Mouse (Mus musculus): ENCODE results near the gene Trpv4. TPM values are rescaled to one million over a fixed set of nuclear protein-coding genes. Genes with fewer than 3 reads are reported as not detected.

Gene Trpv4
- polyA plus RNA-seq, 1 experiment = 6.5 TPM

GRCm38 (mm10) chr5:114618851-114619250 lies 39.4 kb downstream of the Trpv4 start:
- Histone ChIP-seq H3K27ac (ENCODE audit: control insufficient read depth, insufficient read depth, low read length) (no peak overlapping the region), H3K36me3 (ENCODE audit: control insufficient read depth, insufficient read depth, low read length) (no peaks in the 10 kb centered on the region), H3K27me3 (ENCODE audit: control insufficient read depth, insufficient read depth, low read length) (no peaks in the 10 kb centered on the region), H3K4me1 (replicated peaks; ENCODE audit: control insufficient read depth, insufficient read depth, low read length) (no peaks in the 10 kb centered on the region), H3K4me3 (ENCODE audit: control insufficient read depth, insufficient read depth, low read length) (no peak overlapping the region)
- DNase-seq = peak; percentile 79
- TF ChIP-seq POLR2A (IDR thresholded peaks at IDR 0.05; ENCODE audit: control insufficient read depth, extremely low read depth, insufficient read depth, low read length, poor library complexity) (no peak), CTCF (IDR thresholded peaks at IDR 0.05; ENCODE audit: borderline replicate concordance, control insufficient read depth, extremely low read depth, insufficient read depth, low read length, poor library complexity) (no peak)
- WGBS = 25% methylated on average over 8 of the region's 8 CpGs

- no peaks in the 10 kb centered on the region for H3K4me1 ChIP-seq (replicated peaks; ENCODE audit: control insufficient read depth, insufficient read depth, low read length)
- no peaks in the 10 kb centered on the region for H3K36me3 ChIP-seq (ENCODE audit: control insufficient read depth, insufficient read depth, low read length)
- no peak overlapping the region for H3K4me3 ChIP-seq (ENCODE audit: control insufficient read depth, insufficient read depth, low read length)
- H3K27me3 ChIP-seq (ENCODE audit: control insufficient read depth, insufficient read depth, low read length) = no peaks in the 10 kb centered on the region
- TF ChIP-seq CTCF (IDR thresholded peaks at IDR 0.05; ENCODE audit: borderline replicate concordance, control insufficient read depth, extremely low read depth, insufficient read depth, low read length, poor library complexity) = no peak
- no peak for TF ChIP-seq POLR2A (IDR thresholded peaks at IDR 0.05; ENCODE audit: control insufficient read depth, extremely low read depth, insufficient read depth, low read length, poor library complexity)
- WGBS = 70% methylated on average over 12 of the region's 12 CpGs
- DNase-seq = no peak
- H3K27ac ChIP-seq (ENCODE audit: control insufficient read depth, insufficient read depth, low read length) = no peak overlapping the region
Observed at GRCm38 (mm10) chr5:114617809-114618208, 40.4 kb downstream of the Trpv4 start.

GRCm38 (mm10) chr5:114616336-114617061 lies 41.7 kb downstream of the Trpv4 start:
- TF ChIP-seq CTCF (IDR thresholded peaks at IDR 0.05; ENCODE audit: borderline replicate concordance, control insufficient read depth, extremely low read depth, insufficient read depth, low read length, poor library complexity) (no peak), POLR2A (IDR thresholded peaks at IDR 0.05; ENCODE audit: control insufficient read depth, extremely low read depth, insufficient read depth, low read length, poor library complexity) (no peak)
- Histone ChIP-seq H3K36me3 (ENCODE audit: control insufficient read depth, insufficient read depth, low read length) (no peaks in the 10 kb centered on the region), H3K4me3 (ENCODE audit: control insufficient read depth, insufficient read depth, low read length) (no peak overlapping the region), H3K27me3 (ENCODE audit: control insufficient read depth, insufficient read depth, low read length) (no peaks in the 10 kb centered on the region), H3K27ac (ENCODE audit: control insufficient read depth, insufficient read depth, low read length) (no peak overlapping the region), H3K4me1 (replicated peaks; ENCODE audit: control insufficient read depth, insufficient read depth, low read length) (no peaks in the 10 kb centered on the region)
- no peak for DNase-seq
- WGBS = 87% methylated on average over 11 of the region's 11 CpGs

GRCm38 (mm10) chr5:114614863-114615262 lies 43.4 kb downstream of the Trpv4 start:
- Histone ChIP-seq H3K4me1 (replicated peaks; ENCODE audit: control insufficient read depth, insufficient read depth, low read length) (no peaks in the 10 kb centered on the region), H3K27me3 (ENCODE audit: control insufficient read depth, insufficient read depth, low read length) (no peaks in the 10 kb centered on the region), H3K4me3 (ENCODE audit: control insufficient read depth, insufficient read depth, low read length) (no peak overlapping the region), H3K36me3 (ENCODE audit: control insufficient read depth, insufficient read depth, low read length) (no peaks in the 10 kb centered on the region), H3K27ac (ENCODE audit: control insufficient read depth, insufficient read depth, low read length) (no peak overlapping the region)
- WGBS = 69% methylated on average over 7 of the region's 7 CpGs
- no peak for TF ChIP-seq CTCF (IDR thresholded peaks at IDR 0.05; ENCODE audit: borderline replicate concordance, control insufficient read depth, extremely low read depth, insufficient read depth, low read length, poor library complexity)
- TF ChIP-seq POLR2A (IDR thresholded peaks at IDR 0.05; ENCODE audit: control insufficient read depth, extremely low read depth, insufficient read depth, low read length, poor library complexity) = no peak
- no peak for DNase-seq

- H3K27me3 ChIP-seq (ENCODE audit: control insufficient read depth, insufficient read depth, low read length) = no peaks in the 10 kb centered on the region
- no peak overlapping the region for H3K4me3 ChIP-seq (ENCODE audit: control insufficient read depth, insufficient read depth, low read length)
- DNase-seq = peak; percentile 57
- WGBS = 83% methylated on average over 25 of the region's 25 CpGs
- no peak overlapping the region for H3K27ac ChIP-seq (ENCODE audit: control insufficient read depth, insufficient read depth, low read length)
- no peaks in the 10 kb centered on the region for H3K4me1 ChIP-seq (replicated peaks; ENCODE audit: control insufficient read depth, insufficient read depth, low read length)
- TF ChIP-seq POLR2A (IDR thresholded peaks at IDR 0.05; ENCODE audit: control insufficient read depth, extremely low read depth, insufficient read depth, low read length, poor library complexity) (no peak), CTCF (IDR thresholded peaks at IDR 0.05; ENCODE audit: borderline replicate concordance, control insufficient read depth, extremely low read depth, insufficient read depth, low read length, poor library complexity) (peak; percentile 69)
- no peaks in the 10 kb centered on the region for H3K36me3 ChIP-seq (ENCODE audit: control insufficient read depth, insufficient read depth, low read length)
Observed at GRCm38 (mm10) chr5:114611968-114612608, 46.1 kb downstream of the Trpv4 start.

- Histone ChIP-seq H3K27ac (ENCODE audit: control insufficient read depth, insufficient read depth, low read length) (no peak overlapping the region), H3K27me3 (ENCODE audit: control insufficient read depth, insufficient read depth, low read length) (no peaks in the 10 kb centered on the region), H3K36me3 (ENCODE audit: control insufficient read depth, insufficient read depth, low read length) (no peaks in the 10 kb centered on the region), H3K4me3 (ENCODE audit: control insufficient read depth, insufficient read depth, low read length) (no peak overlapping the region), H3K4me1 (replicated peaks; ENCODE audit: control insufficient read depth, insufficient read depth, low read length) (no peaks in the 10 kb centered on the region)
- DNase-seq = no peak
- TF ChIP-seq CTCF (IDR thresholded peaks at IDR 0.05; ENCODE audit: borderline replicate concordance, control insufficient read depth, extremely low read depth, insufficient read depth, low read length, poor library complexity) = no peak
- no peak for TF ChIP-seq POLR2A (IDR thresholded peaks at IDR 0.05; ENCODE audit: control insufficient read depth, extremely low read depth, insufficient read depth, low read length, poor library complexity)
- WGBS = 96% methylated on average over 10 of the region's 10 CpGs
Observed at GRCm38 (mm10) chr5:114611256-114611655, 47.0 kb downstream of the Trpv4 start.
